Mouse (Mus musculus) midbrain, embryonic 11.5 days (tissue): ENCODE measurements around the gene Lactb. TPM values are rescaled to one million over a fixed set of nuclear protein-coding genes. Genes with fewer than 3 reads are reported as not detected.

Experiments used
- ATAC-seq: fragments of 200-750 bp; cut with Nextera tagmentation; 2 replicates; pipeline ENCODE4 v1.8.0; 2017; ENCODE audit warnings: moderate TSS enrichment, moderate library complexity; ENCODE audit not compliant: low FRiP score
- DNase-seq: peaks from one replicate; pipeline ENCODE4 v3.0.0; 2015; ENCODE audit warnings: low spot score; ENCODE audit errors: missing footprints
- H3K27ac ChIP-seq: fragments of 300-500 bp; sonication (generic); 2 replicates; pipeline ENCODE4 v1.5.1; 2014; ENCODE audit warnings: low read depth, low read length
- H3K27me3 ChIP-seq: fragments of 300-500 bp; sonication (generic); 2 replicates; pipeline ENCODE4 v1.6.1; 2014; ENCODE audit warnings: mild to moderate bottlenecking, low read length, moderate library complexity, mixed read lengths; ENCODE audit not compliant: control insufficient read depth, insufficient read depth
- H3K36me3 ChIP-seq: fragments of 300-500 bp; sonication (generic); 2 replicates; pipeline ENCODE4 v1.6.1; 2014; ENCODE audit warnings: mild to moderate bottlenecking, low read length, moderate library complexity, mixed read lengths; ENCODE audit not compliant: control insufficient read depth, insufficient read depth
- H3K4me1 ChIP-seq: fragments of 300-500 bp; sonication (generic); 2 replicates; pipeline ENCODE4 v1.6.1; 2014; ENCODE audit warnings: low read length; ENCODE audit not compliant: control insufficient read depth, insufficient read depth
- H3K4me2 ChIP-seq: fragments of 300-500 bp; sonication (generic); 2 replicates; pipeline ENCODE4 v1.6.1; 2014; ENCODE audit warnings: mild to moderate bottlenecking, moderate library complexity
- H3K4me3 ChIP-seq: fragments of 300-500 bp; sonication (generic); 2 replicates; pipeline ENCODE4 v1.5.1; 2014; ENCODE audit warnings: low read depth, low read length
- H3K9ac ChIP-seq: fragments of 300-500 bp; sonication (generic); 2 replicates; pipeline ENCODE4 v1.6.1; 2014; ENCODE audit warnings: low read length
- H3K9me3 ChIP-seq: fragments of 300-500 bp; sonication (generic); 2 replicates; pipeline ENCODE4 v1.6.1; 2016; ENCODE audit warnings: low read length; ENCODE audit not compliant: control insufficient read depth
- WGBS: fragments of 180-500 bp; shearing (Covaris S2); extraction: QIAGEN DNeasy Blood & Tissue Kit; methylation state at CpG from one replicate; pipeline ENCODE4 v1.1.7; 2014; 5-methylcytosine and 5-hydroxymethylcytosine counted together
- polyA plus RNA-seq: library from polyadenylated mRNA; unstranded; fragments of >200 nt; fragmentation: Nextera tagmentation; extraction: Ambion mirVana; gene quantifications from 2 replicates; pipeline ENCODE4 v1.2.1, GENCODE M21; 2014

Lactb gene
- 11.7 and 12.6 TPM in 2 replicates for polyA plus RNA-seq

DNA sequence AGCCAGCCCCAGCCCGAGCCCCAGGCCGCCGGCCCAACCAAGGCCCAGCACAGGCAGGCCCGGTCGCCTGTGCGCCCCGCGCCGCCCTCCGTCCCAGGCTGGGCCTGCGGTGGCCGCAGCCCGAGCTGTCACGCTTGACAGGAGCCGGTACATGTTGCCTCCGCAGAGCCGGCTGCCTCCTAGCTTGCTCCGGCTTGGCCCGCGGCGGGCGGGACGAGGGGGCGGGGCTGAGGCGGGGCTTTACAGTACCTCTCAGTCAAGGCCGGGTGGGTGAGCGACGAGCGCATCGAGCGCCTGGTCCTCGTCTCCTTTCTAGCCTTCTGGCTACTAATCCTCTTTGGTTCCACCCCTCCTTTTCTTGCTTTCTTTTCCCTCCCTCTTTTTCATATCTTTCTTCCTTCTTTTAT lies at the start of gene Lactb:
TSS of gene Lactb (minus strand) at position 246 of the 407 bp plus-strand sequence.
- Histone ChIP-seq H3K9ac (peak within 1 kb of the TSS; percentile 68), H3K9me3 (no peaks in the 10 kb centered on the region), H3K27me3 (no peaks in the 10 kb centered on the region), H3K4me1 (peaks cover 2% of the 10 kb centered on the region; the same call in 1 of the 2 replicates), H3K36me3 (no peaks in the 10 kb centered on the region), H3K4me2 (peak within 1 kb of the TSS; percentile 80), H3K4me3 (peak within 1 kb of the TSS; percentile 87), H3K27ac (peak within 1 kb of the TSS; percentile 87)
- WGBS: 0% methylated on average over 32 of the region's 32 CpGs
- ATAC-seq (peak; percentile 98), DNase-seq (peak; percentile 99)

DNA sequence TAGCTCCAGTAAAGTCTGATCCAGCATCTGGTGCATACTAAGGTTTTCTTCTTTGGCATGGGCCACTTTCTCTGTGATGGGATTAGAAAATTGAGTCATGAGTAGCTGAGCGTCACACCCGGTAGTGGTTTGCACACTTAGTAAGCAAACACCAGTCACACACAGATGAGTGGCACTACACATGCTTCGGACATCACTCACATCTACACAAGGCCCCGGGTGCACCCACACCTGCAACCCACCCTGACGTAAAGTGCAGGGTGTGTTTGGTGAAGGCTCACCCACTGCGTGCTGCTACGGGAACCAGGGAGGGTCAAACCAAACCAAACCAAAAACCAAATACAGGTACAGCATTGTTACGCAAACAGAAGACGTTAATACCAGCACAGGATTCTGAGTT lies 48.1 kb upstream of the Lactb start:
- DNase-seq (no peak), ATAC-seq (no peak)
- WGBS: 96% methylated on average over 9 of the region's 9 CpGs
- Histone ChIP-seq H3K27me3 (no peaks in the 10 kb centered on the region), H3K27ac (no peak overlapping the region), H3K9me3 (no peaks in the 10 kb centered on the region), H3K4me3 (no peak overlapping the region), H3K4me2 (no peak overlapping the region), H3K9ac (no peak overlapping the region), H3K4me1 (no peaks in the 10 kb centered on the region), H3K36me3 (no peaks in the 10 kb centered on the region; the same call in 1 of the 2 replicates)

DNA sequence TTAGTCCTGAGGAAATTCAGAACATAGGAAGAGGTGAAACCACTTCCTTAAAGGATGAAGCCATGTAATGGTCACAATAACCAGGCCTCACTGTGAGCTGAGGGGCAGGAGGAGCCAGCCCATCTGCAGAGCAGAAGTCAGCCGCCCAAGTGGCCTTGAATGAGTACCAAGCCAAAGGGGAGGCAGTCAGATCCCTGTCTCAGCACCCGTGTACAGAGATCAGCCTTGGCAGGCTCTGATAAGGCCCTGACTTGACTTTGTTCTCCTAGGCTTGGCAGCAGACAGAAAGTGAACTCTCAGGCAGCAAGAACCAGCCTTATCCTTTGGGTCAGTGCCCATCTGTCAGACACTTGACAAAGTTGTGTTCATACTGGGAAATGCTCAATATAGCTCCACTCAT lies 44.8 kb upstream of the Lactb start:
- ATAC-seq (no peak), DNase-seq (no peak)
- no peaks in the 10 kb centered on the region for H3K27me3 ChIP-seq
- H3K27ac ChIP-seq: no peak overlapping the region
- H3K4me1 ChIP-seq: no peaks in the 10 kb centered on the region
- no peak overlapping the region for H3K4me2 ChIP-seq
- H3K9me3 ChIP-seq: no peaks in the 10 kb centered on the region
- no peak overlapping the region for H3K9ac ChIP-seq
- H3K36me3 ChIP-seq: no peaks in the 10 kb centered on the region; the same call in 1 of the 2 replicates
- no peak overlapping the region for H3K4me3 ChIP-seq
- 82% methylated on average over 2 of the region's 2 CpGs for WGBS

DNA sequence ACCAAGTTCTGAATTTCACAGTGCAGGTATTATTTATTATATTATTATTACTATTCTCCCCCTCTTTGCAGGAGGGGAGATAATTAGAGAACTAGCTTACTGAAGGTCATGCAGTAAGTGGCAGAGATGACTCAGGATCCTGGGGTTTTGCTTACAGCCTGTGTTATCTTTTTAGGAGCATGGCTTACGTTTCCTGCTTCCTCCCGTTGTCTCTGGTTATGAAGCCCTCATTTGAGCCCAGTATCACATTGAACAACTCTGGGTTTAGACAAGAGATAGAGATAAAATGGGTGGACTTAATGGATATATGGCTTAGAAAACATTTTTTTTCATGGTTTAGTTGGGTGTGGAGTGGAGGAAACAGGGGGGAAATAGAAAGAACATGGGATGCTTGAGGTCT lies 38.2 kb upstream of the Lactb start:
- H3K4me2 ChIP-seq: no peak overlapping the region
- no peak overlapping the region for H3K9ac ChIP-seq
- H3K4me1 ChIP-seq: no peaks in the 10 kb centered on the region
- H3K9me3 ChIP-seq: no peaks in the 10 kb centered on the region
- no peak overlapping the region for H3K4me3 ChIP-seq
- no peaks in the 10 kb centered on the region for H3K36me3 ChIP-seq
- 84% methylated on average over 2 of the region's 2 CpGs for WGBS
- ATAC-seq (no peak), DNase-seq (no peak)
- H3K27ac ChIP-seq: no peak overlapping the region
- H3K27me3 ChIP-seq: no peaks in the 10 kb centered on the region

DNA sequence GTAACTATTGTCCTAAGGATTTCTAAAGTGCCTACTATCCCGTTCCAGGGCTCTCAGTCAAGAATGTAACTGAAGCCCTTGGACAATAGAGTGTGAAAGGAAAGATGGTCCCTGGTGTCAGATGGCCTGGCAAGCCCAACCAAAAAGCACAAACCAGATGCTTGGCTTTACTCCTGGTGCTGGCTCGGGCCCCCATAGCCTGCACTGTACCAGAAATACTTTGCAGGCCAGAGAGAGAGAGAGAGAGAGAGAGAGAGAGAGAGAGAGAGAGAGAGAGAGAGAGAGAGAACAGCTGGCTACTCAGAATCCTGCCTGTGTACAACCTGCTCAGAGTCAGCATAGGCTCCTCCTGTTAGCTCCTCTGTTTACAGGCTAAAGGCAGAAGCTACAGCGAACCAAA lies 37.2 kb upstream of the Lactb start:
- Histone ChIP-seq H3K4me3 (no peak overlapping the region), H3K4me1 (no peaks in the 10 kb centered on the region), H3K27ac (no peak overlapping the region), H3K36me3 (no peaks in the 10 kb centered on the region), H3K9me3 (no peaks in the 10 kb centered on the region), H3K9ac (no peak overlapping the region), H3K4me2 (no peak overlapping the region), H3K27me3 (no peaks in the 10 kb centered on the region)
- DNase-seq: no peak
- ATAC-seq: no peak
- 55% methylated on average over 3 of the region's 3 CpGs for WGBS

DNA sequence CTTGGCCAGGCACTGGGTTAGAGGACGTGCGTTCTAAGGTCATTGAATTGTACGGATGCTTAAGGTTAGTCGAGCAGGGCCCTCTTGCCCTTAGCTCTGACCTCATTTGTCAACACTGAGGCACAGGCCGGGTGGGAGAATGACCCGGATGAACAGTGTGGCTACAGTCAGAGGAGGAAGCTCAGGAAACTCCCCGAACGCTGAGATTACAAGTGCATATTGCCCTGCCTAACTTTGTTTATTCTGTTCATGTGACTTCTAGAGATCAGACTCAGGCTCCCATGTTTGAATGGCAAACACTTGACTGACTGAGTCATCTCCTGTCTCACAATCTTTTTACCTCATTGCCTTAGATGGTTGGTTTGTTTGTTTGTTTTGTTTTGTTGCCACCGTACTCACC lies 36.2 kb upstream of the Lactb start:
- no peak for DNase-seq
- no peak for ATAC-seq
- no peak overlapping the region for H3K4me3 ChIP-seq
- WGBS: 80% methylated on average over 9 of the region's 9 CpGs
- no peak overlapping the region for H3K27ac ChIP-seq
- no peak overlapping the region for H3K9ac ChIP-seq
- no peak overlapping the region for H3K4me2 ChIP-seq
- no peaks in the 10 kb centered on the region for H3K9me3 ChIP-seq
- H3K36me3 ChIP-seq: no peaks in the 10 kb centered on the region
- no peaks in the 10 kb centered on the region for H3K4me1 ChIP-seq
- H3K27me3 ChIP-seq: no peaks in the 10 kb centered on the region

DNA sequence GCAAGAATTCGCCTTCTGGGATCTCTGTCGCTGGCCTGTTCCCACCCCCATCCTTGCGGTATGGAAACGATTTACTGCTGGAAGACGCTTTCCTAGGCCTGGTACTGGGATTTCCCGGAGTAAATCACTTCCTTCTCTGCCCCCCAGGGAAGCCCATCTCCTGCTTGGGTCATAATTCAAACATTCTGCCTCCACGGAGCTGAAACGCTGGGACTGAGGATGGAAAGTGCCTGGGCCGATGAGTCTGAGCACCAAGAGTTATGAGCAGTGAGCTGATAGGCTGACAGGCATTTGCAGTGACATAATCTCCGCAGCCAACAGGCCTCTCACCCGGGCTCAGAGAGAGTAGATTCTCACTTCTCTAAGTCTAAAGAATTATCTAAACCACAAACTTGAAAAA lies 33.5 kb upstream of the Lactb start:
- H3K36me3 ChIP-seq: no peaks in the 10 kb centered on the region
- no peak overlapping the region for H3K4me3 ChIP-seq
- DNase-seq (no peak), ATAC-seq (no peak)
- no peaks in the 10 kb centered on the region for H3K9me3 ChIP-seq
- H3K9ac ChIP-seq: no peak overlapping the region
- no peak overlapping the region for H3K27ac ChIP-seq
- H3K4me2 ChIP-seq: no peak overlapping the region
- WGBS: 62% methylated on average over 11 of the region's 11 CpGs
- no peaks in the 10 kb centered on the region for H3K27me3 ChIP-seq
- H3K4me1 ChIP-seq: no peaks in the 10 kb centered on the region

DNA sequence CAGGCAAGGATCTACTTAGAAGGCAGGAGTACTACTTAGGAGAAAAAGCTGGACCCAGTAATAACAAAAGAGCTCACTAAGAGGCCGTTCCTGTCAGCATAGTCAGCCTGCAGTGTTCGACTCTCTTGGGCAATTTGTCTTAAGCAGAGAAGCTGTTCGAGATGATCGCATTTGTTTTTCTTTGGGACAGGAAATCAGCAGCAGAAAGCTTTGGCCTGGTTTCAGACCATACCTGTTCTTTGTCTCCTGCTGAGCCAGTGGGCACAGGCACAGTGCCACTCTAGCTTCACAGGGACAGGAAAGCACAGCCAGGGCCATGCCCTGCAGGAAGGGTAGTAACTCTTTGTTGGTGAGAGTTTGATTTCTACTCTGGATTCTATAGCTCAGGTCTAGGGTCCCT lies 31.1 kb upstream of the Lactb start:
- no peak overlapping the region for H3K4me2 ChIP-seq
- no peaks in the 10 kb centered on the region for H3K36me3 ChIP-seq
- H3K27ac ChIP-seq: no peak overlapping the region
- H3K9me3 ChIP-seq: no peaks in the 10 kb centered on the region
- no peaks in the 10 kb centered on the region for H3K4me1 ChIP-seq
- no peaks in the 10 kb centered on the region for H3K27me3 ChIP-seq
- H3K4me3 ChIP-seq: no peak overlapping the region
- H3K9ac ChIP-seq: no peak overlapping the region
- WGBS: 87% methylated on average over 4 of the region's 4 CpGs
- DNase-seq (no peak), ATAC-seq (no peak)

DNA sequence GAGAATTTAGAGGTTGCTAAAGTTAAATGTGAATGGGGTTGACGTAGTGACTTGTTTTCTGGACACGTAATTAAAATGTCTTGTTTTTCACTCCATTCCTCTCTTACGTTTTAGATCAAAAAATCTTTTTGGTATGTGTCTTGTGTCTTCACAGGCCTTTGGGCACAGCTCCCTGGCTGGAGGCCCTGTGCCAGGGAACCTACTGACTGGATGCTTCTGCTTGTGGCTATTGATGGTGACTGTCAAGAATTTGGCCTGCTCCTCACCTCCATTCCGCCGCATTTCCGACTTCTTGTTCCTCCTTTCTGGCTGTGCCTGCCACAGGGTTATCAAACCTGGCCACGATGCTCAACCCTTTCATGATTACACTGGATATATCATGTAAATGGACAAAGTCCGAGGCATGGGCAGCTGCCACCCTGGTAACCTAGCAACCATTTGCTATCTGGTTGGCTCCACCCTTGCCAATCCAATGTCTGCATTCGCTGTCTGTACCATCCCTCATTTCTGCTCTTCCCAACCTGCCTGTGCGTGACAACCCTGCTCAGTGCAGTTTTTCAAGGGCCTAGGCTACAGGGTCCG lies 30.0 kb upstream of the Lactb start:
- Histone ChIP-seq H3K9me3 (no peaks in the 10 kb centered on the region), H3K27me3 (no peaks in the 10 kb centered on the region), H3K27ac (no peak overlapping the region), H3K9ac (no peak overlapping the region), H3K4me2 (no peak overlapping the region), H3K36me3 (no peaks in the 10 kb centered on the region), H3K4me3 (no peak overlapping the region), H3K4me1 (no peaks in the 10 kb centered on the region)
- no peak for ATAC-seq
- WGBS: 82% methylated on average over 11 of the region's 11 CpGs
- DNase-seq: no peak
